Mouse (Mus musculus) kidney, postnatal 4 days (tissue): ENCODE data around the gene BC004004.
A peak's percentile ranks its signal among the peaks of the same experiment; 100 is the strongest.
"Not testable (repeated sequence)": the region's sequence is repeated elsewhere in the genome, so short reads cannot be mapped to it uniquely, and the experiment has no call there.

ENCODE experiments used
- DNase-seq, 2 experiments: peaks; one replicate each; pipeline ENCODE4 v3.0.0; 2021; ENCODE audit warnings: mixed read lengths in 2 of 2

The BC004004 gene

DNA sequence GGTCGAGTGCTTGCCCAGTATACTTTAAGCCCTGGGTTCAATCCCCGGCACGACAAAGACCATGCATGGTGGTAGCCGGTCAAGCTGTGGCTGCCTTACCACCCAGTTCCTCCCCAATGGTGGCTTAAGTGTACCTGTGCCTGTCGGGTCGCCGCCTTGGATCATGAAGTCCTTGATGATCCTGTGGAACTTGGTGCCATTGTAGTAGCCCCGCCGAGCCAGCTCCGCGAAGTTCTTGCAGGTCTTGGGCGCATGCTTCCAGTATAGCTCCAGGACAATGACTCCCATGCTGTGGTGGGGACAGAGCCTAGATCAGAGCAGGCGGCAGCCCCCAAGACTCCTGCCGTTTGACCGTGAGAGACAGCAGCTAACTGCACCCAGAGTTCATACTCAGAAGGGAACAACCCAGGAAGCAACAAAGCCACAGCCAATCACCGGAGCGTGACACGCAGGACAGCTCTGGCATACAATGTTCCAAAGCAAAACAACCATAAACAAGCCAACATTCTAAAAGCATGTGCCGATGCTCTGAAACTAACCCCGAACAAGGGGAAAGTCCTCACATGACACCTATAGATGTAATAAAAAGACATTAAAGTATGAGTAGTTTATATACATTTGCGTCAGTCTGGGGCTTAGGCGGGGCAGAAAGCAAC, 6.9 kb upstream of the BC004004 start:
- DNase-seq = no peak

DNA sequence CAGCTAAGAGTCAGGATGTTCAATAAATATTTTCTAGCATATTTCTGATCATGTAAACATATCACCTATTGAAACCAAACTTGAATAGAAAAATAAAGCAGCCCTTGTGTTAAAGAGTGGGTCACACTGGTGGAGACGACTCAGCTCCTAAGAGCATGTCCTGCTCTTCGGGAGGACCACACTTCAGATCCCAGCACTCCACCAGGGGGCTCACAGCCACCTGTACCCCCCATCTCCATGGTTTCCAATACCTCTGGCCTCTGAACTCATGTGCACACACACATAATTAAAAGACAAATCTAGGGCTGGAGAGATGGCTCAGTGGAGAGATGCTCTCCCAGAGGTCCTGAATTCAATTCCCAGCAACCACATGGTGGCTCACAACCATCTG, 6.3 kb upstream of the BC004004 start:
- no peak for DNase-seq

DNA sequence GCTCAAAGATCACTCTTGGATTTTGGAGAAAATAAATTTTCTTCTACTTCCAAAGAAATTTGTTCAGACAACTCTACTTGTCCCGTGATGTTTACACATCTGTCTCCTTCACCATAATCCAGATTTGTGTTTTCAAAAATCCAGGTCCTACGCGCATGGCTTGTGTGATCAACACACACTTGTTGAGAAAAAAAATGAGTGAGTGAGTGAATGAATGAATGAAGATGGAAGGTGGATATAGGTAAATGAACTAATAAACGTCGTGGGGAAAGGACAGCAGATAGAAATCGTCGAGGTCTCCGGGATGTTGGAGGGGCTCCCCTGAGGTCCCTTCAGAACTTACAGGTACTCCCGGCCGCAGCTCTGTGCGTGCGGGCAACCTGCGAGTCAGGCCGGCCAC, 5.2 kb upstream of the BC004004 start:
- DNase-seq = no peak

DNA sequence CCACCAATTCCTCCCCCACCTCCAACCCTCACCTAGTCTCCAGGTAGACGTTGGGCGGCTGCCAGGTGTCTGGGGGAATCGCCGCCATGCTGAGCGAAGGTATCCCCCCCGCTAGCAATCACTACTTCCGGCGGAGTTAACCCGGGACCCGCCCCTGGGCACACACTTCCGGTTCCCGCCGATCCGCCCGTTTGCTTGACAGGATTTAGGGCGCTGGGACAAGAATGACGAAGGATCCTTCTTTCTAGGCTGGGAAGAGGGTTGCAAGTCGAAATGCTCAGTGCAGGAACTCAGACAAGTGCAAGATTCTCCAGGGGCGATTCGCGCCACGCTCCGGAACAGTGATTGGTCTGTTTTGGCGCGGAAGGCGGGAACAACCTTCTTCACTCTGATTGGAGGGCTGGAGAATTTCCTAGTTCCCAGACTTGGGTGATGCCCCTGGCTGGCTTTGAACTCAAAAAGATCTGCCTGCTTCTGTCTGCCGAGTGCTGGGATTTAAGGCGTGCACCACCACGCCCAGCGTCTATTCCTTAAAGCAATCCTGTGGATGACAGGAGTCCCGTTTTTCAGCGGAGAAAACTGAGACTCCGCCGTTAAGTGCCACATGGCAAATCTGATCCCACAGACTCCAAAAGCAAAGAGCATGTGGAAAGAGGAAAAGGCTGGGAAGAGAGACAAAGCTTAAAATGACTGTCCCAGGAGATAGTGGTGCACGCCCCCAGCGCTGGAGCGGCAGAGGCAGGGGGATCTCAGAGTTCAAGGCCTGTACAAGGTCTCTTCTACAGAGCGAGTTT, 4.6 kb upstream of the BC004004 start, which contains the start of gene Ppil1:
Gene Ppil1 (minus strand): TSS at position 347 of the 794 bp plus-strand sequence.
- DNase-seq = peak; percentile 87 to 93

DNA sequence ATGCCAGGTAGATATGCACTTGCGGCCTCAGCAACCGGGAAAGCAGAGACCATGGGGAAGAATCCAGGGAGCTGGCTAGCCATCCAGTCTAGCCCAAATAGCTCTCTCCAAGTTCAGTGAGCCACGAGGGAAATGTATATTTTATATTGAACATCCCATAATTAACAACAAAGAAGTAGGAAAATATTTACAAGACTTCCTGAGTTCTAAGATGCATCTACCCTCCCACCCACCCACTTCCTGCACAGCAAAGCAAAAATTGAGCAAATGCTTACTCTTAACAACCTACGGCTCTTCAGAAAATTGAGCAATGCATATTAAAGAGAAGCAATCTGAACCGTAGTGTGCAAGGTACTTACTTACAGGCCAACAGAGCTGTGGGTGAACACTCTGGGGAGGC, 3.8 kb upstream of the BC004004 start:
- DNase-seq = no peak

DNA sequence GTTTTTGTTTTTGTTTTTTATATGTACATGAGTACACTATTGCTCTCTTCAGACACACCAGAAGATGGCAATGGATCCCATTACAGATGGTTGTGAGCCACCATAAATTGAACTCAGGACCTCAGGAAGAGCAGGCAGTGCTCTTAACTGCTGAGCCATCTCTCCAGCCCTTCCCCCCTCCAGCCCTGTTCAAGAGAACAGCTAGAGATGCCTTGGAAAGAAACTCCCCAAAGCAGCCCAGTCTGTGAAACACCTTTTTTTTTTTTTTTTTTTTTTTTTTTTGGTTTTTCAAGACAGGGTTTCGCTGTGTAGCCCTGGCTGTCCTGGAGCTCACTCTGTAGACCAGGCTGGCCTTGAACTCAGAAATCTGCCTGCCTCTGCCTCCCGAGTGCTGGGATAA, 1.5 kb upstream of the BC004004 start:
- not testable (repeated sequence) for DNase-seq

DNA sequence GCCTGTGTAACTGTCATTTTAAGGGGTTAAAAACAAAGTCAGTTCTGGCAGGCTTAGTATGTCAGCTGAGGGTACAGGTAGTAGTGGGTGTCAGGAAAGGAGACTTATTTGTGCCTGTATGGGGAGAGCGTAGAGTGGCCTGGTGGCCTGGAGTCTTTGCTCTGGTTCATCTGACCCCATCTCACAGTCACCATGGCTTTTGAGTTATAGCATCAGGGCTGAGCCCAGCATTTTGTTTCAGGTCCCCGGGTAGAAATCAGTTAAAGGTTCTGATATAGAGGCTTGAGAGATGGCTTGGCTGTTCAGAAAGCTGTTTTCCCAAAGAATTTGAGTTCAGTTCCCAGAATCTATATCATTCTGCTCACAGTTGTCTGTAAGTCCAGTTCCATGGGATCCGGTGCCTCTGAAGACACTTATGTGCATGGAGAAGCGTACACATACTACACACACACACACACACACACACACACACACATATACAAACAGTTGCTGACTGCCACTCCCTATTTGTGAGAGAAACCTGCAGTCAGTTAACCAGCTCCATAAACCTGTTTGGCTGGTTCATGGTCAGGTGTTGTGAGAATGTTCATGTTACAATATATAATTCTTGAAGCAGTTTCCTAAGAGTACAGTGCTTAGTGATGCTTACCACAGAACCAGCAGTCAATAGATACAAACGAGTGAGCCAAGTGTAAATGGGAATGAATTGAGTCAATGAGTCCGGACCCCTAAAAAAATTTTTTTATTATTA, 482 bp upstream of the BC004004 start:
- DNase-seq = peak in 1 of 2 experiments; percentile 46

DNA sequence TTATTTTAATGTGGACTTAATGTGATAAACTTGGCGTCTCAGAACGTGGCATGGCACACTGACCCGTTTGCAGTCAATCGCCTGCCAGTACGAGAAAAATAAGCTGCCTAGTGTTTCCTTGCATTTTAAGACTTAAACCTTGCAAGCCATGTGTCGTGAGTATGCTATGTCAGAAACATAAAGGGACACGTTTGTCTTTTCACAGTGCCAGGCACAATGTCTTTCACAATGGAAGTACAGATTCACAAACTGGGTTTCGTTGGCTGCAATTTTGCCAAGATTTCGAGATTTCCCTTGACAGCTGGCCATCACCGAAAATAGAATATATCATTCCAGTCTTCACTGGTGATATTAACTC, 740 bp downstream of the BC004004 start:
- no peak for DNase-seq

DNA sequence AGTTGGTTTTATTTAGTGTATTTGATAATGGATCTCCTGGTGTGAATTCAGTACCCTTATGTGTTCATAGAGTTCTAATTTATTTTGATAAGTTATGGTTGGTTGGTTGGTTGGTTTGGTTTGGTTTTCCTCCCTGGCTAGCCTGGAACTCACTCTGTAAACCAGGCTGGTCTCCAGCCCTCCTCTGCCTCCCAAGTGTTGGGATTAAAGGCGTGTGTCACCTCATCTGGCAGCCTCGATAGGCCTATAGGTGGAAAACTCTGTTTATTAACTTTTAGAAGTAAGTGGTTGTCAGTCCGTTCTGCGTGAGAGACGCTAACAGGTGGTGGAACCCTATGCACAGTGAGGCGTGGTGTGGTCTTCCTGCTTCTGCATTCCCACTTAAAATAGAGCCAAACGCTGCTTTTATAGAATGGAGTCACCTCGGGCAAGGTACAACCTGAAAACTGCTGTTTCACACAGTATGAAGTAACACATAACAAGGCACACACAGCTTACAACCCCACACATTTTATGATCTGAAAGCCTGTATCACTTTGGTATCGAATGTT, 1.6 kb downstream of the BC004004 start:
- DNase-seq = no peak

DNA sequence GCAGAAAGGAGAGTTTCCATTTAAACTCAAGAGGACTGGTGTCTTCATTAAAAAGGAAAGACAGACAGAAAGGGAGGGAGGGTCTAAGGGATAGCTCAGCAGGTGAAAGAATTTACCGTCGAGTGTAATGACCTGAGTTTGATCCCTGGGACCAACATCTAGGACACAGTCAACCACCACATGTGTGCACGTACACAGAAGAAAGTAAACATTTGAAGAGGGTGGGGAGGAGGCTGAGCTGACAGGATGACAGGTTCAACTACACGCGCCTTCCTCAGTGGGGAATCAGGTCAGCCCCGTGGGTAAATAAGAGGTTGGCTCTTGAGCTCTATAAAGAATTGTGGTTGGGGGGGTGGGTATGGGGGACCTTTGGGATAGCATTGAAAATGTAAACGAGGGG, 4.6 kb downstream of the BC004004 start:
- no peak for DNase-seq

DNA sequence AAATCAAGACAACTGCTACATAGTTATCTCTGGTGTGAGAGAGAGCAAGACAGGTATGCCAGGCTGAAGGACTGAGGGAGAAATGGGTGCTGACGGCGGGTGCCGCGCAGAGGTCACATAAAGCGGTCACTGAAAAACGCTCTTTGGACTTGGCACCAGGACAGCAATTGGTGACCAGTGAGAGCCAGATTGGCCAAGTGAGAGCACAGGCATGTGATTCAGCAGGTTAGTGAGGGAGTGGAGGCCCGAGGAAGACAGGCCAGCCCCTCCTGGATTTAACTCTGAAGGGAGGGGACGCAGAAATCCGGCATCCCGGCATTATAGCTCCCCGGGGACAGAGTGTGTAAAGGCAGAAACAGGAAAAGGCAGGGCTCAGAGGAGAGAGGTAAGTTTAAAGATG, 5.3 kb downstream of the BC004004 start:
- peak; percentile 52 to 72 for DNase-seq

DNA sequence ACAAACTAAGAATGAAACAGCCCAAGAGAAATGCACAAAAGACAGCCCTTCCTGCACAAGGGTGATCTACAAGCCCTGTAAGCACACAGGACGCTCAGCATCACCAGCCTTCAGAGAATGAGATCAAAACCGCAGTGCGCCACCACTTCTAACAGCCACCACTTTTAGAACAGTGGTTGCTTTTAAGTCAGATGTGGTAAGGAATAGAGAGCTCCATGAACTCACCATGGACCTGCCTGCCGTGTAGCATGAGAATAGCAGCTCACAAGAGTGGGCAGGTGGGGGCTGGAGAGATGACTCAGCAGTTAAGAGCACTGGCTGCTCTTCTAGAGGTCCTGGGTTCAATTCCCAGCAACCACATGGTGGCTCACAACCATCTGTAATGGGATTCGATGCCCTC, 11.8 kb downstream of the BC004004 start:
- no peak for DNase-seq

DNA sequence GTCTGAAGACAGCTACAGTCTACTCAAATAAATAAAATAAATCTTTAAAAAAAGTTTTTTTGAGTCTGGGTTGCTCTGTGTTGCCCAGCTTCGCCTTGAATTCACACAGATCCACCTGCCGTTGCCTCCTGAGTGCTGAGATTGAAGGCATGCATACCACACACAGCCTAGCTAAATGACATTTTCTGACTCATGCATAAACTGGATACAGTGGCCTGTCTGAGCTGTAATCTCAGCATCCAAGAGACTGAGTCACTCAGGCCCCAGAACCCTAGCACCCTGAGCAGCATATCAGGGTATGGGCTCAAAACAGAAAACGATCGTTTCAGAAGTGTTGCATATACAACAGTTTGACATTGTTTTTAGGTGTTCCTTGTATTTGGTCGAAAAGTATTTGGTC, 13.0 kb downstream of the BC004004 start:
- DNase-seq = no peak

DNA sequence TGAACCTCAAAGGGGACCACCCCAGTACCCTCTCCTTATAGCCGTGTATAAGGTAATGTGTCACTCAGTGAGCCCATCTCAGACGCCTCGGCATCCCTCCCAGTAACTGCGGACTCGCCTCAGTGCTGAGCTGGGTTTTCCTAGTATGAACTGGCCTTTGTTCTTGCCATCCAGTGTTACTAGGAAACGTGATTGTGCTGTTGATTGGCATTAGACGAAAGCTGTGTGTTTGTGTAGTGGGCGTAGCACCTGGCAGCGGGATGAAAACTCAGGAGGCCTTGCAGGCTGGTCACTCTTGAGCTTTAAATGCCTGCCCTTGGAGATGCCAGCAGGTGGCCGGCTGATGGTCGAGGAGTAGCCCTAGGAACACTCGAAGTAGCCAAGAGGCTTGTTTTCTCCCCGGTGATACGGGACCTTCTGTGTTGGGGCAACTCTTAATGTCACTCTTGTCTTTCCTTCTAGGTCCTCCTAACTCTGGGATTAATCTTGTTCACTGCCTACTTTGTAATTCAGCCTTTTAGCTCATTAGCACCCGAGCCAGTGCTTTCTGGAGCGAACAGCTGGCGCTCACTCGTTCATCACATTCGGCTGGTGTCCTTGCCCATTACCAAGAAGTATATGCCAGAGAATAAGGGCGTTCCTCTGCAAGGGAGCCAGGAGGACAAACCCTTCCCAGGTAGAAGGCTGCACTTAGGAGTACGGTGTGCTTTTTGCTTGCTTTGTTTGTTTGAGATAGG, 13.8 kb downstream of the BC004004 start:
- no peak for DNase-seq

DNA sequence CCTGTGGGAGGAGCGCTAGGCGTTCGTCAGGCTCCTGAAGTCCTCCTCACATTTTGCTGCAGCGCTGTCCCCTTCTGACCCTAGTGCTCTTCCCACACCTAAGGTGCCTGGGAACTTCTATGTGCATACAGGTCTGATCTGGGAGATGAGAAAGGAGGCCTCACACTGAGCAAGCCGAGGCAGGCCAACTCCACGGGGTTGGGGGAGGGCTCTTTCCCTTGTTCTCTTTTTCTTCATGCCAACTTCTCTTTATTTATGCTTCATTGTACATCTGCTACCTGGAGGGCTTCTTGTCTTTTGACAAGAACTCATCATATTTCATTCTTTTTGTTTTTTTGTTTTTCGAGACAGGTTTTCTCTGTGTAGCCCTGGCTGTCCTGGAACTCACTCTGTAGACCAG, 23.2 kb downstream of the BC004004 start:
- no peak for DNase-seq

DNA sequence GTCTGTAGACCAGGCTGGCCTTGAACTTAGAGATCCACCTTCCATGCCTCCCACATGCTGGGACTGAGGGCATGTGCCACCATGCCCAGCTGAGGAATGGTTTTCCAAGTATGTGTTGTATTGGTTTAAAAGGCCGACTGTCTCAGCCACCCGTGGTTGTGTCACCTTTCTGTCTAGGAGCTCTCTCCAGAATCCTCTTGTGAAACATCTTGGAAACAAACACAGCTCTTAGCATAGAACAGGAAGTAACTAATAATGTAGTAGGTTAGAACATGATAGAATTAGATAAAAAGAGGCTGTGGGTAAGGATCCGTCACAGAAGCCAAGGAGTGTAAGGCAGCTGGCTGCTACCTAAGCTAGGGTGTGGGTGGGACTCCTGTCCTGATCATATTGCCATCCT, 24.4 kb downstream of the BC004004 start:
- DNase-seq = no peak

DNA sequence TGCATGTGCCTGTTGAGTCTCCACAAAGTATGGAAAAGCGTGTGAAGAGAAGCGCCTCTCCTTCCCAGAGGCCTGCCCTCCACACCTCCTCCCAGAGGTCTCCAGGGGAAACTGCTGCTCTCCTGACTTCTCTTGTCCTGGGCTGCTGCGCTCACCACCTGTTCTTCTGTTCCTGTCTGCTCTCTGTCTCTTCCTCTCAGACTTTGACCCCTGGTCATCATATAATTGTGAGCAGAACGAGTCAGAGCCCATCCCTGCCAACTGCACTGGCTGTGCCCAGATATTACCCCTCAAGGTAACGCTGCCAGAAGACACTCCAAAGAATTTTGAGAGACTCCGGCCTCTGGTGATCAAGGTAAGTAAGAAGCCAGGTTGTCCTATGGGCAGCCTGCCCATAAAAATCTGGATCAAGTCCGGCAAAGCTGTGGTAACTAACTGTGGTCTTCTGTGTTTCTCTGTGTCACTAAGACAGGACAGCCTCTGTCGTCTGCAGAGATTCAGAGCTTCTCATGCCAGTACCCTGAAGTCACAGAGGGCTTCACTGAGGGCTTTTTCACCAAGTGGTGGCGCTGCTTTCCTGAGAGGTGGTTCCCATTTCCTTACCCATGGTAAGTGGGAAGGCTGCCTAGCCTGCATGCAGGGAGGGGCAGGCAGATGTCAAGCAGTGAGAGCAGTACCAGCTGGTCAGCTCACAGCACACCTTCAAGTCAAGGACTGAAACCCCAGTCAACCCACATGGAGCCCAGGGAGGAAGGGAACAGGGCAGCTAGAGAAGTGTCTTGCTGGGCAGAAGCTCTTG, 25.4 kb downstream of the BC004004 start:
- peak; percentile 72 to 79 for DNase-seq

DNA sequence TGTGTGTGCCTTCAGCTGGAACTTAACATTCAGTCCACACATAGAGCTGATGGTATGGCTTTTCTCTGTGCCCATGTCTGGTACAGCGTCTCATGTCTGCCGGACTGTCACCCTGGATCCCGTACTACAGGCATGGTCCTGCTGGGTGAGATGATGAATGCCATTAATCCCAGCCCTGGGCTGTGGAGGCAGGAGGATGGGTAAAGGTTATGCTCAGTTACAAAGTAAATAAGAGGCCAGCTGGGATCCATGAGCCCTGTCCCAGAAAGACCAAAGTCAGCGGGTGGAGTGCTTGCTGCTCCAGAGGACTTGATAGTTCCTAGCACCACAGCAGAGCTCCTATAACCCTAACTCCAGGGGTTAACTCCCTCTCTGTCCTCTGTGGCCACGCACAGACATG, 27.2 kb downstream of the BC004004 start:
- DNase-seq = peak in 1 of 2 experiments; percentile 48

DNA sequence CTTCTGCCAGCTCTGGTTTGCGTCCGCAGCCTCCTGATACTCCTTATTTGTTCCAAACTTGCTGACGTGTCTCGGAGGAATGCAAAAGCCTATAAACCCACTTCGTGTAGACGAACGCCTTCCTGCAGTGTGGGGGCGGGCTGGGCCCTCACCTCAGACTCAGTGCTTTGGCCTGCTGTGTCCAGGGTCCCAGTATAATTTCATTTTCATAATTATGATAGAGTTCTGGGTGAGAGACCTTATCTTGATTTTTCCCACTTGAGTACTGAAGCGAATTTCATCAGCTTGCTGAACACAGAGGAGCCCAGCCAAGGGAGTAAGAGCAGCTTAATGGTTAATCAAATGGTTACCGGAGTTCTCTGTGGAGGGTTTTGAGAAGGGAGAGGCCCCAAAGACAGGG, 28.7 kb downstream of the BC004004 start:
- peak in 1 of 2 experiments; percentile 50 for DNase-seq

DNA sequence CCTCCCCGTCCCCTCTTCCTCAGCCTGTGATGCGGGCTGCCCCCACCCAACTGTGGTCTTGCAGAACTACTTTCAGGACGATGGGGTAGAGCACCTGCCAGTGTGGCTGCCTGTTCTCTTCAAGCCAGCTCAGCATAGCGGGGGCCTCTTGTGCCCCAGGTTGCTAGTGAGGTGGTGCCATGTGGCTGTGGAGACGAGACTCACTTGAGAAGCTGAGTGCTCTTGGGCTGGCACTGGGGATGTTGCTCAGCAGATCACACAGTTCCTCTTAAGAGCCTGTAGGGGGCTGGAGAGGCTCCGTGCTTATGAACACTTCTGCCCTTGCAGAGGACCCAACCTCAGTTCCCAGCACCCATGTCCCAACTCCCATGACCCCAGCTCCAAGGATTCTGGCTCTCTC, 29.2 kb downstream of the BC004004 start:
- DNase-seq = peak in 1 of 2 experiments; percentile 36

DNA sequence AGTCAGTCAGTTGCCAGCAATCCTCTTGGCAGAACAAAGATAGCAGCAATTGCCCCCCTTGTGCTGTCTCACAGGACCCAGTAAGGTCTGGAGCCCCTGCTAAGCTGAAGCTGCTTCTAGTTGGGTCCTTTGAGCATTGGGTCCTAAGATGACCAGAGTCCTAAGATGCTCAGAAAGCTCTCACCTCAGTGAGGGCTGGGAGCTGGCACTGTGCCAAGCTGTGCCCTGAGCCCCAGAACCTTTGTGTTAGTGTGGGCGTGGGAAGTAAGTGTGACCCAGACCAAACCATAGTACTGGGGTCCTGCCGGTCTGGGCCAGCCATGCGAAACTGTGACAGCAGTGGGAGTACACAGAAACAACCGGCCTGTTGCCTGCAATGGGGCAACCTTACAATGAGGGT, 30.7 kb downstream of the BC004004 start:
- DNase-seq = peak; percentile 56 to 67

DNA sequence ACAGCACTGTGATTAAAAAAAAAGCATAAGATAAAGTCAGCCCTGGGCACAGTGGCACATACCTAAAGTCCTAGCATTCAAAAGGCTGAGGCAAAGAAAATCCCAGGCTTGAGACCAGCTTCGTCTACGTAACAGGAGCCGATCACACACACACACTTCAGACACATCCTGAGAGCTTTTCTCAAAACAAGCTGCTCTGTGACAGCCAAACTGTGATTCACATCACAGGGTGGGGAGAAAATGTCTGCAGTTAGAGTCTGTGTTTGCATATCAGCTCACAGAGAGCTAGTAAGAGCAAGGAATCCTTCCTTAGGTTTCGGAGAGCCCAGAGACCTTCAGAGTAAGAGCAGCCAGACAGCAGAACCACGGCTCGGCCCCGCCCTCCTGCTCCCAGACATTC, 32.3 kb downstream of the BC004004 start:
- no peak for DNase-seq
